Mouse (Mus musculus) gastrocnemius, adult 2 months (tissue): ENCODE data around the gene Nfx1. TPM values are rescaled to one million over a fixed set of nuclear protein-coding genes. Genes with fewer than 3 reads are reported as not detected.
"Not testable (repeated sequence)": the region's sequence is repeated elsewhere in the genome, so short reads cannot be mapped to it uniquely, and the experiment has no call there.

Experiments
- DNase-seq: peaks from one replicate; pipeline ENCODE4 v3.0.0; 2022
- H3K27ac ChIP-seq: fragments of 200-600 bp; 2 replicates; pipeline ENCODE4 v1.8.1; 2022; ENCODE audit warnings: mild to moderate bottlenecking
- H3K4me3 ChIP-seq: fragments of 200-600 bp; 2 replicates; pipeline ENCODE4 v1.8.1; 2022; ENCODE audit warnings: mild to moderate bottlenecking, moderate library complexity
- CTCF ChIP-seq: fragments of 200-600 bp; IDR thresholded peaks from 2 replicates; pipeline ENCODE4 v1.8.1; 2022; ENCODE audit warnings: antibody characterized with exemption, mild to moderate bottlenecking, moderate library complexity
- intact Hi-C: fragments of 180-260 bp; cut with DNase I; formaldehyde crosslinking; loops from one replicate; pipeline ENCODE4 v1.15.1; 2025
- long read RNA-seq, 2 experiments: library from polyadenylated mRNA; stranded (forward); transcript quantifications; one replicate each; pipeline ENCODE4 v2.0.0; 2021
- total RNA-seq, 2 experiments: library from RNA; stranded (reverse); gene quantifications; 2 replicates each; pipeline ENCODE4 v1.2.3; 2021

The Nfx1 gene
- 10 to 100 TPM; 22.6 to 22.7 TPM for total RNA-seq
- long read RNA-seq, experiment 1, full-length matches to known transcripts = 30 of 37 reads
- long read RNA-seq, experiment 1, partial matches to known transcripts = 3 of 37 reads
- long read RNA-seq, experiment 1, other reads (novel, unspliced or antisense) = 4 of 37 reads
- long read RNA-seq, experiment 2, full-length matches to known transcripts = 13 of 17 reads
- long read RNA-seq, experiment 2, partial matches to known transcripts = 3 of 17 reads
- long read RNA-seq, experiment 2, other reads (novel, unspliced or antisense) = 1 of 17 reads

DNA sequence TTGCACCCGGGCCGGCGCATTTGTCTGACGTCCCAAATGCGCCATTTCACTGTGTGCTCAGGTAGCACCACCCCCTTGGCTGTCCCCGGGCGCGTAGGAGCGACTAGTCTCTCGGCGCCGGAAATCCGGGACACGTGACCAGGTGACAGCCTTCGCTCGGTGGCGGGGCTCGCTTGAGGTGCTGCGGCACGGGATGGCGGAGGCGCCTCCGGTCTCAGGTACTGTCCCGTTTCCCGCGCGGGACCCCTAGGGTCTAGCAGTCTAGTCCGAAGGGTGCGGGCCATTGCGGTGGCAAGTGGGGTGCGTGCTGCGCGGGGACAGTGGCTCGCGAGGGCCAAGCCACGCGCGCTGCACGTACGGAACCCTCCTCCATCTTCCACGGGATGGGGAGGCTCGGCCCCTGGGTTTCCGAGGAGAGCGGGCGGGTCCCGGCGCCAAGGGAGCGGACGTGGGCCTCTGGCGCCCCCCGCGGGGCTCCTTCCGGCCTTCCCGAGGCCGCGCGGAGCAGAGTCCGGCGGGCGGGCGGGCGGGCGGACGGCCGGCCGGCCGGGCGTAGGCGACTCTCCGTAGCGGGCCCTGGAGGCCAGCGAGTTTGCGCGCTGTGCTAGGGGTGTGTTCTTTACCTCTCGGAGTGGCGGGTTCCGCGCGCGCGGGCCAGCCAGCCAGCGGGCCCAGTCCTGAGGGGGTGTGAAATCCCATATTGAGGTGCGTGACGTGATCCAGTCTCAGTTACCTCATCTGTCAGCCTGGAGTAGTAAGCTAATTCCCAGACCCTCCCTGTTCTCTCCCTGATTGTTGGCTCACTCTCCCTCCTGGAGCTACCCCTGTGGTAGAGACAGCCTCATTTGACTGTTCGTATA is at the start of gene Nfx1:
TSS of gene Nfx1 (plus strand) at position 65 of the 860 bp plus-strand sequence.
- peak within 1 kb of the TSS; percentile 68 for H3K4me3 ChIP-seq
- peak within 1 kb of the TSS; percentile 96 for H3K27ac ChIP-seq
- peak; percentile 97 for DNase-seq
- intact Hi-C loops = loop anchor here (2.0 kb wide), 1 partner anchor 22 kb away; the partner anchor contains the start of genes Bag1 and Chmp5
- no peak; the same call in 1 of the 2 replicates for TF ChIP-seq CTCF

DNA sequence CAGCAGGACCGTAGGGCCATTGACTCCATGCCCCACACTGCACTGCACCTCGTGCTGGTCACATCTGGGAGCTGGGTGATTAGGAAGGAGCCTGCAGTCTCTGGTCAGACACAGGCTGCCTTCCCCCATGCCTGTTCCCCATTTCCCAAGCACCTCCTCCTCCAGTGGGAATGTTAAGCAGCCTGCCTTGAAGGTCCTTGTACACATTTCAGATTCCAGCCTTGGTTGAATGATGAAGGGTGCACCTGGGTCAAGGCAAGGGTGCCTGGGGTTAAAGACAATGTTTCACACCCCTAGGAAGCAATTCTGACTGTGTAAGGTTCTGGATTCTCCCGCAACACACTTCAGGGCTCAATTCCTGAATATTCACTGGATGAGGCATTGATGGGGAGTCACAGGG is 49.4 kb upstream of the Nfx1 start:
- no peak for DNase-seq
- H3K4me3 ChIP-seq = no peak overlapping the region
- TF ChIP-seq CTCF = no peak
- intact Hi-C loops = no loop called here
- no peak overlapping the region for H3K27ac ChIP-seq

- intact Hi-C loops = no loop called here
- TF ChIP-seq CTCF = no peak
- DNase-seq = no peak
- Histone ChIP-seq H3K4me3 (no peak overlapping the region), H3K27ac (no peak overlapping the region)
Measured at GRCm38 (mm10) chr4:40923087-40923651, 47.5 kb upstream of the Nfx1 start.

GRCm38 (mm10) chr4:40925568-40925967 is 45.1 kb upstream of the Nfx1 start:
- Histone ChIP-seq H3K4me3 (no peak overlapping the region), H3K27ac (no peak overlapping the region)
- intact Hi-C loops = no loop called here
- no peak for TF ChIP-seq CTCF
- no peak for DNase-seq

DNA sequence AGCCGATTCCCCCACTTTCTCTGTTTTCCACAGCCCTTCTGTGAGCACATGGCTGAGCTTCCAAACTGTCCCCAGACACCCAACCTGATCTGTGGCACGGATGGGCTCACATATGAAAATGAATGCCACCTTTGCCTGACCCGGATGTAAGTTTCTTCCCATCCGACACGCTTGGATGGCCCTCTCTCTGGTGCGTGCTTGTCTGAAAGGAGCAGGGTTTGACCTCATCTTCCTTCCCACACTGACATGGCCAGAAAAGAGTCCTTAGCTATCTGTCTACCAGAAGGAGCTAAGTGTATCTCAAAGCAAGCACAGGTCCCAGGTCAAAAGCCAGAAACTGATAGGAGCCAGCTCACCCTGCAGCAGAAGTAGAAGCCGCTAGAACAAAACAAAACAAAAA is 41.7 kb upstream of the Nfx1 start:
- intact Hi-C loops = no loop called here
- no peak for DNase-seq

GRCm38 (mm10) chr4:40933694-40934093 is 37.0 kb upstream of the Nfx1 start:
- DNase-seq = no peak
- TF ChIP-seq CTCF = no peak
- intact Hi-C loops = no loop called here
- H3K27ac ChIP-seq = no peak overlapping the region
- no peak overlapping the region for H3K4me3 ChIP-seq

More for the DNA sequence above, 41.7 kb upstream of the Nfx1 start:
- Histone ChIP-seq H3K27ac (no peak overlapping the region), H3K4me3 (no peak overlapping the region)
- no peak for TF ChIP-seq CTCF

DNA sequence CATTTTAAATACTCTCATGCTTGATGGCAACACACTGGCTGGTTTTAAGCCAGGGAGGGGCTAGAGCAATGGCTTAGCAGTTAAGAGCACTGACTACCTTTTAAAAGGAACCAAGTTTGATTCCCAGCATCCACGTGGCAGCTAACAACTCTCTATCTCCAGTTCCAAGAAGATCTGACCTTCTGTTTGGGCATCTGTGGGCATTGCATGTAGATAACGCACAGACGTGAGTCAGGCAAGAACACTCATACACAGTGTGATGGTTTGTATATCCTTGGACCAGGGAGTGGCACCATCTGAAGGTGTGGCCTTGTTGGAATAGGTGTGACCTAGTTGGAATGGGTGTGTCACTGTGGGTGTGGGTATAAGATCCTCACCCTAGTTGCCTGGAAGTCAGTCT is 36.3 kb upstream of the Nfx1 start:
- intact Hi-C loops, H3K4me3 ChIP-seq, H3K27ac ChIP-seq, DNase-seq: not testable (repeated sequence)

- no peak for TF ChIP-seq CTCF
- no peak overlapping the region for H3K4me3 ChIP-seq
- intact Hi-C loops = no loop called here
- H3K27ac ChIP-seq = no peak overlapping the region
- DNase-seq = peak; percentile 57
Measured at GRCm38 (mm10) chr4:40936175-40936839, 34.4 kb upstream of the Nfx1 start.

DNA sequence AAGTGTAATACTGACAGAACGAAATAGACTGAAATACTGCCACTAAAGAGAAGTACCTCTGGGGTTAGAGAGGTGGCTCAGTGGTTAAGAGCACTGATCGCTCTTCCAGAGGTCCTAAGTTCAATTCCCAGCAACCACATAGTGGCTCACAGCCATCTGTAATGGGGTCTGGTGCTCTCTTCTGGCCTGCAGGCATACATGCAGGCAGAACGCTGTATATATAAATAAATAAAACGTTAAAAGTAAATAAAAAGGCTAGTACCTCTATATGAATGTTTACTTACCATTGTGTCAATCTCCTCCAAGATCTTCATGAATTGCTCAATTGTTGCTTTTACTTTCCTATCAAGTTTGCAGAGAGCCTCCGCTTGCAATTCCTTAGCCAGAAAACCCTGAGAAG is 31.9 kb upstream of the Nfx1 start:
- no peak overlapping the region for H3K4me3 ChIP-seq
- TF ChIP-seq CTCF = peak; percentile 30; the same call in 1 of the 2 replicates
- DNase-seq = no peak
- H3K27ac ChIP-seq = no peak overlapping the region
- intact Hi-C loops = no loop called here

- H3K27ac ChIP-seq = no peak overlapping the region
- intact Hi-C loops = no loop called here
- no peak for DNase-seq
- no peak for TF ChIP-seq CTCF
- no peak overlapping the region for H3K4me3 ChIP-seq
Measured at GRCm38 (mm10) chr4:40943651-40944050, 27.1 kb upstream of the Nfx1 start.

DNA sequence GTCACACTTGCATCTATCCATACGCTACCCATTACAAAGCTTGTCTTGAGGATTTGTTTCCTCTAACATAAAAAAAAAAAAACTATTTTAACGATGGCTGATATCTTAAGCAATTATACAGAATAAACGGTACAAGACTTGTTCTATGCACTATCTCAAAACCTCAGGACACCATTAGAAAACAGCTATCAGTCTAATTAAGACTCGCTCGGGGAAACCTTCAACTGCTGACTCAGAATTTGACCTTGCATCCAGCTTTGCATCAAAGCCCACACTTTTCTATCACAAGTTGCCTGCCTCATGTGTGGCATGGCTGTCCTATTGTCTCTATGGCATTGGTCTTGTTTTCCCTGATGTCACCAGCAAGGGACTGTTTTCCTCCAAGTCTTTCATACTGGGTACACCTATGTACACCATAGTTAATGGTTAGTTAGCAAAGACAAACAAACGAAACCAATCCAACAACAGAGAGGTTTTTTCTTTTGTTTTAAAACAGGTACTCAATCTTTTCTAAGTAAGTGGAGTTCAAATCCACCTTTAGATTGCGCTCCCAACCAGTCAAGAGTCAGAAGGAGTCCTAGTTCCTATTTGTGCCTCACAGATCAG is 24.1 kb upstream of the Nfx1 start:
- no peak overlapping the region; the same call in 1 of the 2 replicates for H3K27ac ChIP-seq
- no peak for DNase-seq
- peak overlapping the region; percentile 76 for H3K4me3 ChIP-seq
- no peak for TF ChIP-seq CTCF
- intact Hi-C loops = loop anchor here (5.0 kb wide), 1 partner anchor 94 kb away; the partner anchor contains the start of gene B4galt1

DNA sequence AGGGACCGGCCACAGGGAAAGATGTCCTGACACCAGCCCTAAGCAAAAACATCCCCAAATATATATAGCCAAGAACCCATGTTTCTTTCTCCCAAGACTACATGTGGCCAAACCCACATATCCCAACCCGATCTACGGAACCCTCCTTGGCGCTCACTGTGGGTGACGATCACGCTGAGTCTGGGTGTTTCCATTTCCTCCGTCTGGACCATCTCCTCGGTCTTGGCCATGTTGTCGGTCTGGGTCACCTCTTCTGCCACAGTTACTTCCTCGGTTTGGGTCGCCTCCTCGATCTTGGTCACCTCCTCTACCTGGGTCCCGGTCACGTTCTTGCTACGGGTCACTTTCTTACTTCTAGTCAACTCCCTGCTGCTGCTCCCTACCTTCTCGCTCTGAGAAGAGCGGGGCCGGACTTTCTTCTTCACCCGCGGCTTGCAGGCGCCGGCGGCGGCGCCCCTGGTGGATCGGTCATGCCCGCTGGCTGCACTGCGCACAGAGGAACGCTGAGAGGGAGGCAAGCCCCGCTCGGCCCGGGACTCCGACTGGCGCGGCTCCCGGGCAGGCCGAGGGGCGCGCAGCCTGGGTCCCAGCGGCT is 23.0 kb upstream of the Nfx1 start:
- intact Hi-C loops = loop anchor here (2.0 to 5.0 kb wide), 3 partner anchors 23 to 175 kb away; partner anchors contain the start of genes B4galt1 and Nfx1
- no peak for DNase-seq
- Histone ChIP-seq H3K27ac (peak overlapping the region; percentile 95), H3K4me3 (peak overlapping the region; percentile 76)
- peak; percentile 42 for TF ChIP-seq CTCF
